Mouse (Mus musculus): ENCODE results near the gene Ndnf.

DNA sequence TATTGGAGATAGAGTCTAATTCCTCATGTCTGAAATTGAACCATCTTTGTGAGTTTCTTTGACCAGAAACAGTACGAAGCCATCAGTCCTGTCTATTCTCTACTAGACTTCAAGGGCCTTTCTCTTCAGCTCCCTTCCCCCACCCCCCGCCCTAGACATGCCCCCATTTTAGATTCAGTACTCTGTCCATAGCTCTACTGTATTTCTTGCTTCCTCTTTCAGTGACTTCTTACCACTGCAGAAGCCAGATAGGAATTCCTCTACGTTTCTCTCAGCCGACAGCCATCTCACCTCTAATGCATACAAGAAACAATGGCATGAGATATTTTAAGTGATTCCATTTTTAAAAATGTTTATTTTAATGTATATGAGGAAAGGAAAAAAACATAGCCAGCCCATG is 10.1 kb upstream of the Ndnf start:
- TF ChIP-seq CTCF (conservative IDR thresholded peaks at IDR 0.05 in 1 of 2, IDR thresholded peaks at IDR 0.05 in 1 of 2; ENCODE audit: low read depth in 2 of 2, low read length in 2 of 2), result no peak
- TF ChIP-seq EP300 (IDR thresholded peaks at IDR 0.05; ENCODE audit: low read length), result no peak
- TF ChIP-seq ZMIZ1 (IDR thresholded peaks at IDR 0.05; ENCODE audit: low read depth, low read length), result no peak
- TF ChIP-seq MAX (IDR thresholded peaks at IDR 0.05; ENCODE audit: low read length), result no peak
- no peak for TF ChIP-seq ZC3H11A (IDR thresholded peaks at IDR 0.05; ENCODE audit: low read depth, low read length)
- no peak for TF ChIP-seq ETS1 (conservative IDR thresholded peaks at IDR 0.05; ENCODE audit: low read depth, low read length)
- no peak for TF ChIP-seq USF1 (IDR thresholded peaks at IDR 0.05; ENCODE audit: low read depth, low read length)
- no peak for TF ChIP-seq POLR2A (IDR thresholded peaks at IDR 0.05; ENCODE audit: low read depth, low read length)
- no peak for TF ChIP-seq ZNF384 (IDR thresholded peaks at IDR 0.05; ENCODE audit: low read depth, low read length)
- TF ChIP-seq BHLHE40 (IDR thresholded peaks at IDR 0.05; ENCODE audit: low read depth, low read length), result no peak
- TF ChIP-seq RAD21 (IDR thresholded peaks at IDR 0.05; ENCODE audit: low read depth, low read length), result no peak
- TF ChIP-seq UBTF (IDR thresholded peaks at IDR 0.05; ENCODE audit: low read depth, low read length), result no peak
- no peak for TF ChIP-seq JUN (IDR thresholded peaks at IDR 0.05; ENCODE audit: insufficient read depth, low read depth, low read length)
- no peak for TF ChIP-seq ZKSCAN1 (IDR thresholded peaks at IDR 0.05; ENCODE audit: borderline replicate concordance, low read depth, low read length)
